Mouse (Mus musculus) liver, embryonic 14.5 days (tissue): ENCODE data around the gene C2cd4c. TPM values are rescaled to one million over a fixed set of nuclear protein-coding genes. Genes with fewer than 3 reads are reported as not detected.

Experiments used
- ATAC-seq: fragments of 200-750 bp; cut with Nextera tagmentation; 2 replicates; pipeline ENCODE4 v1.8.0; 2017; ENCODE audit warnings: moderate number of reproducible peaks, mild to moderate bottlenecking, moderate library complexity; ENCODE audit not compliant: insufficient read depth
- DNase-seq, 3 experiments: peaks; one replicate each; pipeline ENCODE4 v3.0.0-alpha.2; 2012 to 2013; ENCODE audit warnings: low read depth in 3 of 3, low spot score in 3 of 3
- H3K27ac ChIP-seq: fragments of 300-500 bp; sonication (generic); 2 replicates; pipeline ENCODE4 v1.5.1; 2014; ENCODE audit warnings: moderate library complexity, mild to moderate bottlenecking, control low read depth, inconsistent platforms
- H3K27me3 ChIP-seq: fragments of 300-500 bp; sonication (generic); 2 replicates; pipeline ENCODE4 v1.6.1; 2014; ENCODE audit warnings: mild to moderate bottlenecking, low read length, moderate library complexity; ENCODE audit not compliant: control insufficient read depth, insufficient read depth
- H3K36me3 ChIP-seq: fragments of 300-500 bp; sonication (generic); replicated peaks from 2 replicates; pipeline ENCODE4 v1.6.1; 2014; ENCODE audit warnings: low read depth; ENCODE audit not compliant: control insufficient read depth, insufficient read depth
- H3K4me1 ChIP-seq, 2 experiments: fragments of 200-500 bp in 1 of 2; fragments of 300-500 bp in 1 of 2; sonication (generic) in 1 of 2; replicated peaks; 2 replicates each; pipeline ENCODE4 v1.6.1; 2012 to 2014; ENCODE audit warnings: antibody characterized with exemption in 1 of 2, inconsistent platforms in 1 of 2, low read length in 1 of 2; ENCODE audit not compliant: control insufficient read depth in 2 of 2, insufficient read depth in 2 of 2
- H3K4me2 ChIP-seq: fragments of 300-500 bp; sonication (generic); 2 replicates; pipeline ENCODE4 v1.6.1; 2014; ENCODE audit warnings: low read depth, mild to moderate bottlenecking, control low read depth, moderate library complexity
- H3K4me3 ChIP-seq, 2 experiments: fragments of 200-500 bp in 1 of 2; fragments of 300-500 bp in 1 of 2; sonication (generic) in 1 of 2; 2 replicates each; pipeline ENCODE4 v1.5.1; 2012 to 2014; ENCODE audit warnings: low read depth in 2 of 2, low read length in 2 of 2, mild to moderate bottlenecking in 2 of 2, control low read depth in 1 of 2, inconsistent platforms in 1 of 2, moderate library complexity in 1 of 2; ENCODE audit not compliant: insufficient read depth in 1 of 2
- H3K9ac ChIP-seq: fragments of 300-500 bp; sonication (generic); replicated peaks from 2 replicates; pipeline ENCODE4 v1.6.1; 2014; ENCODE audit warnings: mild to moderate bottlenecking, control low read depth, moderate library complexity
- H3K9me3 ChIP-seq: fragments of 300-500 bp; sonication (generic); 2 replicates; pipeline ENCODE4 v1.6.1; 2016; ENCODE audit warnings: low read length, mixed read lengths; ENCODE audit not compliant: control insufficient read depth
- CTCF ChIP-seq: IDR thresholded peaks from 2 replicates; pipeline ENCODE4 v1.5.1; 2016; ENCODE audit warnings: antibody characterized with exemption, low read depth, control low read depth
- EP300 ChIP-seq: IDR thresholded peaks from 2 replicates; pipeline ENCODE4 v1.6.1; 2016; ENCODE audit warnings: antibody characterized with exemption, low read depth
- WGBS: fragments of 180-500 bp; shearing (Covaris S2); extraction: QIAGEN DNeasy Blood & Tissue Kit; methylation state at CpG from one replicate; pipeline ENCODE4 v1.1.7; 2014; ENCODE audit not compliant: insufficient replicate concordance; 5-methylcytosine and 5-hydroxymethylcytosine counted together
- polyA plus RNA-seq, 2 experiments: library from polyadenylated mRNA; depleted of rRNA in 1 of 2; stranded (reverse) in 1 of 2; unstranded in 1 of 2; fragments of >200 nt; fragmentation: Nextera tagmentation in 1 of 2; extraction: Ambion mirVana in 1 of 2; gene quantifications; 2 replicates each; pipeline versions ENCODE4 v1.2.1 to v1.2.3; 2012 to 2014

Gene C2cd4c
- polyA plus RNA-seq, 2 experiments = 0.01 TPM; not detected in 1

DNA sequence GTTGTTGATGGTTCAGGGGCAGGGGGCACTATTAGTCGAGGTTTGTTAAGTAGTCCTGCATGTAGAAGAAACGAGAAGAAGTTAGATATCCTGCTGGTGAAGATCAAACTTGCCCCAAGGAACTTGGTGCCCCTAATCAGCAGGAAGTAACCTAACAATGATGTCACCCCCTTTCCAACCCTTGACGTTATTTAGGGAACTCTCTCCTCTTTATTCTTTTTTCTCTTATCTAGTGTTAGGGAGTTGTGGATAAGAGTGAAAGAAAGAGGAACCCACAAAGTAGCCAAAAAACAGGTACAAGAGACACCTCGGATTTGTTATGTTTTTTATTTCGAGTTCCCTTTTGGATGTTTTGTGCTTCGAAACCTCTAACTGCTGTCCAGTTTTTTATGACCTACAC lies 19.7 kb downstream of the C2cd4c start:
- H3K4me1 ChIP-seq = no peaks in the 10 kb centered on the region
- H3K4me2 ChIP-seq = no peak overlapping the region
- DNase-seq = no peak
- H3K27me3 ChIP-seq = no peaks in the 10 kb centered on the region; the same call in 1 of the 2 replicates
- H3K9me3 ChIP-seq = no peaks in the 10 kb centered on the region
- no peaks in the 10 kb centered on the region for H3K36me3 ChIP-seq
- 26% methylated on average over 6 of the region's 6 CpGs for WGBS
- TF ChIP-seq EP300 (no peak), CTCF (no peak)
- no peak overlapping the region for H3K27ac ChIP-seq
- no peak for ATAC-seq
- no peak overlapping the region for H3K9ac ChIP-seq
- H3K4me3 ChIP-seq = no peak overlapping the region

DNA sequence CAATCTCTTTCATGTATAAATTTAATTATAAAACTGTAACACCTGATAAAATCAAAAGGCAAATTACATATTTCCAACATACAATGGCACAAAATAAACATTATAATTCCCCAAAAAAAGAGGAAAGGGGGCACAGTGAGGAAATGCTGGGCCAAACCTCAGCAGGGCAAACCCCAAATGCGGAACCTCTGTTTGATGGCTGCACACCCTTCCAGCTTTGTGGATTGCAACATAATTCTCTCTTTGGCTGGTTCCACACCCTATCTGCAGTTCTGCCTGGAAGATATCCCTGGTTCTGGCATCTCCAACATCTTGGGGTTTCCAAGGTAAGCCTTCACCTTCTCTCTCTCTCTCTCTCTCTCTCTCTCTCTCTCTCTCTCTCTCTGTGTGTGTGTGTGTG lies 23.1 kb downstream of the C2cd4c start:
- Histone ChIP-seq H3K27me3 (no peaks in the 10 kb centered on the region; the same call in 1 of the 2 replicates), H3K4me3 (no peak overlapping the region), H3K4me2 (no peak overlapping the region), H3K9ac (no peak overlapping the region), H3K36me3 (no peaks in the 10 kb centered on the region), H3K9me3 (no peaks in the 10 kb centered on the region), H3K27ac (no peak overlapping the region), H3K4me1 (no peaks in the 10 kb centered on the region)
- ATAC-seq = no peak
- TF ChIP-seq EP300 (no peak), CTCF (no peak)
- DNase-seq = no peak
- 69% methylated on average over 1 of the region's 1 CpGs for WGBS

GRCm38 (mm10) chr10:79587752-79588126 lies 26.1 kb downstream of the C2cd4c start:
- no peak for TF ChIP-seq CTCF

GRCm38 (mm10) chr10:79587061-79587751 lies 26.6 kb downstream of the C2cd4c start, which contains the start of gene Theg:
TSS of gene Theg (minus strand) at chr10:79587331.
- WGBS = 52% methylated on average over 5 of the region's 5 CpGs
- H3K4me3 ChIP-seq = no peak within 1 kb of the TSS
- no peaks in the 10 kb centered on the region for H3K4me1 ChIP-seq
- DNase-seq (no peak), ATAC-seq (no peak)
- no peaks in the 10 kb centered on the region for H3K9me3 ChIP-seq
- TF ChIP-seq EP300 (no peak), CTCF (no peak)
- no peak within 1 kb of the TSS for H3K9ac ChIP-seq
- no peaks in the 10 kb centered on the region for H3K27me3 ChIP-seq
- H3K36me3 ChIP-seq = no peaks in the 10 kb centered on the region
- no peak within 1 kb of the TSS for H3K4me2 ChIP-seq
- H3K27ac ChIP-seq = no peak within 1 kb of the TSS

More at GRCm38 (mm10) chr10:79587752-79588126, 26.1 kb downstream of the C2cd4c start:
- Histone ChIP-seq H3K36me3 (no peaks in the 10 kb centered on the region), H3K9me3 (no peaks in the 10 kb centered on the region), H3K27ac (no peak overlapping the region), H3K9ac (no peak overlapping the region), H3K4me3 (no peak overlapping the region), H3K27me3 (no peaks in the 10 kb centered on the region), H3K4me2 (no peak overlapping the region), H3K4me1 (no peaks in the 10 kb centered on the region)
- DNase-seq = no peak
- 44% methylated on average over 4 of the region's 4 CpGs for WGBS
- ATAC-seq = no peak

GRCm38 (mm10) chr10:79586243-79586642 lies 27.6 kb downstream of the C2cd4c start:
- no peaks in the 10 kb centered on the region for H3K4me1 ChIP-seq
- no peak overlapping the region for H3K9ac ChIP-seq
- H3K27ac ChIP-seq = no peak overlapping the region
- H3K9me3 ChIP-seq = no peaks in the 10 kb centered on the region
- no peaks in the 10 kb centered on the region for H3K36me3 ChIP-seq
- WGBS = 52% methylated on average over 8 of the region's 8 CpGs
- H3K4me3 ChIP-seq = no peak overlapping the region
- H3K27me3 ChIP-seq = no peaks in the 10 kb centered on the region
- TF ChIP-seq EP300 (no peak), CTCF (no peak)
- no peak for ATAC-seq
- no peak for DNase-seq
- H3K4me2 ChIP-seq = no peak overlapping the region
